Mouse (Mus musculus) hindbrain, embryonic 11.5 days (tissue): ENCODE measurements at regions not wholly inside any gene's neighbourhood (a gene's known extent, or its start where the extent isn't known, plus 50 kb on each side); places are given as distances from the start of the nearest gene placed in this dataset.

Experiments
- ATAC-seq: fragments of 200-750 bp; cut with Nextera tagmentation; 2 replicates; pipeline ENCODE4 v1.8.0; 2017; ENCODE audit warnings: mild to moderate bottlenecking, moderate TSS enrichment, moderate library complexity; ENCODE audit not compliant: low FRiP score
- DNase-seq: peaks from one replicate; pipeline ENCODE4 v3.0.0-alpha.2; 2015; ENCODE audit warnings: low spot score
- H3K27ac ChIP-seq: fragments of 300-500 bp; sonication (generic); 2 replicates; pipeline ENCODE4 v1.5.1; 2014; ENCODE audit warnings: mild to moderate bottlenecking, low read depth, low read length
- H3K27me3 ChIP-seq: fragments of 300-500 bp; sonication (generic); 2 replicates; pipeline ENCODE4 v1.6.1; 2014; ENCODE audit warnings: mild to moderate bottlenecking, low read length, moderate library complexity, mixed read lengths; ENCODE audit not compliant: control insufficient read depth, insufficient read depth
- H3K36me3 ChIP-seq: fragments of 300-500 bp; sonication (generic); 2 replicates; pipeline ENCODE4 v1.6.1; 2014; ENCODE audit warnings: mild to moderate bottlenecking, low read length, moderate library complexity, mixed read lengths; ENCODE audit not compliant: control insufficient read depth, insufficient read depth
- H3K4me1 ChIP-seq: fragments of 300-500 bp; sonication (generic); replicated peaks from 2 replicates; pipeline ENCODE4 v1.6.1; 2014; ENCODE audit warnings: low read length, mixed read lengths; ENCODE audit not compliant: control insufficient read depth, insufficient read depth
- H3K4me2 ChIP-seq: fragments of 300-500 bp; sonication (generic); replicated peaks from 2 replicates; pipeline ENCODE4 v1.6.1; 2014; ENCODE audit warnings: mild to moderate bottlenecking, low read depth, low read length
- H3K4me3 ChIP-seq: fragments of 300-500 bp; sonication (generic); 2 replicates; pipeline ENCODE4 v1.5.1; 2014; ENCODE audit warnings: low read depth, low read length
- H3K9ac ChIP-seq: fragments of 300-500 bp; sonication (generic); 2 replicates; pipeline ENCODE4 v1.6.1; 2014; ENCODE audit warnings: low read depth, low read length
- H3K9me3 ChIP-seq: fragments of 300-500 bp; sonication (generic); 2 replicates; pipeline ENCODE4 v1.6.1; 2016; ENCODE audit warnings: low read length; ENCODE audit not compliant: control insufficient read depth
- WGBS: fragments of 180-500 bp; shearing (Covaris S2); extraction: QIAGEN DNeasy Blood & Tissue Kit; methylation state at CpG from one replicate; pipeline ENCODE4 v1.1.7; 2014; 5-methylcytosine and 5-hydroxymethylcytosine counted together

DNA sequence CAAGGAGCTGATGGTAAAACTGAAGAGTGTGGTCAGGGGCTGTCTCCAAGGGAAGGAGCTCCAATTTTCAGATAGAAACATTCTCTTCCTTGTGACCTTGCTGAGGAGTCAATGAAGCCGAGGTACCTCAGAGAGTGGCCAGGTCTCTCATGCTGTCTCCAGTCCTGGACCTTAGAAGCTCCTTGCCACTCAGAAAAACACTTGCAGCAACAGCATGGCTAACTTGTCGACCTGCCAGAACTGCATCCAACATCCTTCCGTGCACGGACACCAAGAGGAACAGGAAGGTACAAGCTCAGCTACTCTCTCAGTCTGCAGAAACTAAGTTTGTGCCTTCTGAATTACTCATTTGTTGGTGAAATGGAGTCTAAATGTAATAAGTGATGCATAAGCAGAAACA lies 214.9 kb upstream of the Ncam1 start:
- no peaks in the 10 kb centered on the region for H3K4me1 ChIP-seq
- no peak for ATAC-seq
- no peak for DNase-seq
- no peaks in the 10 kb centered on the region for H3K36me3 ChIP-seq
- H3K4me3 ChIP-seq: no peak overlapping the region
- no peak overlapping the region for H3K4me2 ChIP-seq
- no peak overlapping the region for H3K27ac ChIP-seq
- no peak overlapping the region for H3K9ac ChIP-seq
- no peaks in the 10 kb centered on the region for H3K27me3 ChIP-seq
- H3K9me3 ChIP-seq: no peaks in the 10 kb centered on the region
- 91% methylated on average over 4 of the region's 4 CpGs for WGBS

DNA sequence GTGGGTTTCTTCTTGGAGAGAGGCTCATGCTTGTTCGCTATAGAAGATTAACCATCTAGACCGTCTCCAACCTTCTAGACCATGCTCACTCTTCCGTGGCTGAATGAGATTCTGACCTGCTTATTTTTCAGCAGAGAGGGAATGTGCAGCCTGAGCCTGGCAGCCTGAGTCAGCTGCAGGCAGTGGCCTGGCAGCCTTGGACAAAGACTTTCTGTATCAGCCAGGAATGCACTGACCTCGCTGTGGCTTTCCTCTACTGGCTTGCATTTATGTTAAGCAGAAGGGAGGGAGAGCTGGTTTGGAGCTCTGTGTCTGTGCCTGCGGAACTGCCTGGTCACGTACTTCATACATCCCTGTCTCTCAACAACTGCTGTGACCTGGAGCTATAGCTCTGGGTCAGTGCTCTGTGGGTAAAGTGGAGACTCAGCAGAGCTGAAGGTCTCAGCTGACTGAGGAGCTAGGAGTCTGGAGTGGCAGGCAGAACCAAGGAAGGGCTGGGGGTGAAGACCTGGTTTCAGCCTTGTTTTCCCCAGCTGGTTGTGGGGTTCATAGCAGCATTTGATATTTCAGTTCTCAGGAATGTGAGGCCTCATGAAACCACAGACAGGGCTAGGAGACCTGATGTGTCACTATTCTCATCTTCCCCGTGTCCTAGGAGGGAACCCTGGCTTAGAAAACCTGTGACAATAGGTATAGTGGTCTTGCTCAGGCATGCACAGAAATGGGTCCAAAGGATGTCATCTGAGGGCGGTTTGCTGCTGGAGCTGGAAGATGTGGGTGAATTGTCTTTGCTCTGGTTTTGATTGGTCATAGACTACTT lies 207.2 kb upstream of the Ncam1 start:
- peak; percentile 61; the same call in 1 of the 2 replicates for ATAC-seq
- Histone ChIP-seq H3K4me1 (no peaks in the 10 kb centered on the region), H3K4me2 (no peak overlapping the region), H3K9me3 (no peaks in the 10 kb centered on the region), H3K27me3 (no peaks in the 10 kb centered on the region), H3K27ac (peak overlapping the region; percentile 36), H3K9ac (no peak overlapping the region), H3K36me3 (no peaks in the 10 kb centered on the region), H3K4me3 (no peak overlapping the region)
- WGBS: 43% methylated on average over 8 of the region's 8 CpGs
- DNase-seq: peak; percentile 50

DNA sequence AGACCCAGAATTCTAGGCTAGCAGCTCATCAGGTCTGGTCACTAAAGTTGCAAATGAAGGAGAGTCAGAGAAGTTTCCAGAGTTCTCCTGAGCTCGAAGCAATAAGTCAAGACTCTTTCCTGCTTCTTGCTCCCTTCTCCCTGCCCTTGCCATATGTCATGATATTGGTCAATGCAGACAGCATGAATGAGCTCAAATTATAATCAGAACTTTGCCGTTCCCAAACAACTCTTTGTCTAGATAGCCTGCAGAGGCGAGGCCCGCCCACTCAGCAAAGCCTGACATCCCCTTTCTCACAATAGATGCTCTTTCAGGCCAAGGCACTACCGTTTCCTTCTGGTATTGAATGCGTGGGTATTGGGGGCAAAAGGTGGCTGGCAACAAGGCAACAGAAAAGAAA lies 204.0 kb upstream of the Ncam1 start:
- no peak for ATAC-seq
- Histone ChIP-seq H3K4me2 (no peak overlapping the region), H3K36me3 (no peaks in the 10 kb centered on the region), H3K27me3 (no peaks in the 10 kb centered on the region), H3K9ac (no peak overlapping the region), H3K4me1 (no peaks in the 10 kb centered on the region), H3K27ac (no peak overlapping the region), H3K9me3 (no peaks in the 10 kb centered on the region), H3K4me3 (no peak overlapping the region)
- DNase-seq: no peak
- 60% methylated on average over 6 of the region's 6 CpGs for WGBS

DNA sequence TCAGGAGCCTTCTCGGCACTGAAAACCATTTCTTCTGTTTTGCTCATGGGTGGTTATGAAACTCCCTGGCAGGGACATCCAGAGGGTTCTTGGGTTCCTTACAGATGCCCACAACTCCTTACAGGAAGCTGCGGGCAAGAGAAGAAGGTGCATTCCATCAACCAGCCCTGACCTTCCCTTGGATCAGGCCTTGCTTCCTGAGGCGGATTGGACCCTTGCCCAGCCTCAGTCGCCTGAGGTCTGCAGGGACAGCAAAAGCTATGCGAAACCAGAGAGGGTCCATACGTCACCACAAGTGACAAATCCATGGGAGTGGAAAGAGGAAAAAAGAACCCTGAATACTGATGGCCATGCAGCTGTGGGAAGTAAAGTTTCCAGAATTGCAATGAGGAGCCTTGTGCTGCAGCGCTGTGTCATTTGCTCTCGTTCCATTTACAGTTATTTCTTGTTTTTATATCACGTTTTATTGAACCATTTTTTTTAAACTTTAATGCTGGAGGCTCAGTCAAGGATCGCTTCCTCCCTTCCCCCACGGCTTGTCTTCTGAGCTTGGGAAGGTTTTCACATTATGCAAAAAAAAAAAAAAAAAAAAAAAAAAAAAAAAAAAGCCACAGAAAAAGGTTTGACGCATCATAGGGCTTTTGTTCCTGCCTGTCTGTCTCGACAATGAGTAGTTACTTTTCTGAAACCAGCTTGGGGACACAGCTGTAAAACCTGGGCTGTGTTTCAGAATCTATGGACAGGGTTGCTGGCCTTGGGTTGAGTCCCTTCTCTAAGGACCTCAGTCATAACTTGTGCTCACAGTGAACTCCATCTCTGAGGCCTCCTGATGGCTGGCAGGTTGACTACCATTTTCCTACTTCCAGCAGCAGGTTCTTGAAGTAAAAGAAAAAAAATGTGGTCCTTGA lies 202.0 kb upstream of the Ncam1 start:
- DNase-seq (no peak), ATAC-seq (no peak)
- WGBS: 71% methylated on average over 13 of the region's 13 CpGs
- Histone ChIP-seq H3K36me3 (no peaks in the 10 kb centered on the region), H3K9me3 (no peaks in the 10 kb centered on the region; the same call in 1 of the 2 replicates), H3K27me3 (no peaks in the 10 kb centered on the region), H3K4me3 (no peak overlapping the region), H3K4me1 (no peaks in the 10 kb centered on the region), H3K27ac (no peak overlapping the region), H3K9ac (no peak overlapping the region), H3K4me2 (no peak overlapping the region)

DNA sequence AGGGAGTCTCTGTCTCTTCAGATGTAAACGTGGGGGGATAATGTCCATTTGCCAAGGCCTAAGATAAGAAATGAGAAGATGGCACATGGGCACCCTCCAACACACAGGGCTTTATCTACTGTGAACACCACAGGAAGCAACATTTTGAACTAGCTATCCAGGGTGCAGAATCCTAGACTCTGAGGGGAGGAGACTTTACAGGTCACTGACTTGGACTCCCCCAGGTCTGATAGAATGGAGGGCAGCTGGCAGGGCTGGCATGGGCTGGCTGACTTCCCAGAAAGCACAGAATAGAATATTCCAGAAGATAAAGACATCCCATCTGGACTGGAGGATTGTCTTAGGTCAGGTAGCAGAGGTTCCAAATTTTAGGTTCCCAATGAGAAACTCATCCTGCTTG lies 201.2 kb upstream of the Ncam1 start:
- H3K9me3 ChIP-seq: peaks cover 2% of the 10 kb centered on the region
- no peak overlapping the region for H3K9ac ChIP-seq
- H3K4me1 ChIP-seq: no peaks in the 10 kb centered on the region
- WGBS: 83% methylated on average over 1 of the region's 1 CpGs
- ATAC-seq (no peak), DNase-seq (no peak)
- no peak overlapping the region for H3K4me3 ChIP-seq
- no peaks in the 10 kb centered on the region for H3K36me3 ChIP-seq
- no peak overlapping the region for H3K4me2 ChIP-seq
- H3K27ac ChIP-seq: no peak overlapping the region
- no peaks in the 10 kb centered on the region for H3K27me3 ChIP-seq

DNA sequence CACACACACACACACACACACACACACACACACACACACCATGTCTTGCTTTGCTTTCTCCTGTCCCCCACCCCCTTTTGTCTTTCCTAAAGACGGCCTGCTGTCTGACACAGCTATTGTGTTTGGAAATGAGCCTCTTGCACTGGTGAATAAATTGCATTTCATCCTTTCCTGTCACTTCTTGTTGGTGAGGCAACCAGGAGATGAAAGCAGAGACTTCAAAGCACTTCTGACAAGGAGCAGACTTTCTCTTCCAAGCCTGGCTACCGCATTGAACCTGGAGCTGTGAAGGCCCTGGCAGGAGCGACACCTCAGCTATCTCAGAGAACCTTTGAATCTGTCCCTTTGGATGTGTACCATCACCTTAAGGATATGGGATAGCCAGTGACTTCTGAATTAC lies 199.4 kb upstream of the Ncam1 start:
- H3K4me3 ChIP-seq: no peak overlapping the region
- no peak overlapping the region for H3K27ac ChIP-seq
- no peak overlapping the region for H3K9ac ChIP-seq
- H3K36me3 ChIP-seq: no peaks in the 10 kb centered on the region
- ATAC-seq (no peak), DNase-seq (no peak)
- no peaks in the 10 kb centered on the region for H3K27me3 ChIP-seq
- WGBS: 46% methylated on average over 3 of the region's 3 CpGs
- peaks cover 5% of the 10 kb centered on the region for H3K9me3 ChIP-seq
- H3K4me2 ChIP-seq: no peak overlapping the region
- H3K4me1 ChIP-seq: no peaks in the 10 kb centered on the region

DNA sequence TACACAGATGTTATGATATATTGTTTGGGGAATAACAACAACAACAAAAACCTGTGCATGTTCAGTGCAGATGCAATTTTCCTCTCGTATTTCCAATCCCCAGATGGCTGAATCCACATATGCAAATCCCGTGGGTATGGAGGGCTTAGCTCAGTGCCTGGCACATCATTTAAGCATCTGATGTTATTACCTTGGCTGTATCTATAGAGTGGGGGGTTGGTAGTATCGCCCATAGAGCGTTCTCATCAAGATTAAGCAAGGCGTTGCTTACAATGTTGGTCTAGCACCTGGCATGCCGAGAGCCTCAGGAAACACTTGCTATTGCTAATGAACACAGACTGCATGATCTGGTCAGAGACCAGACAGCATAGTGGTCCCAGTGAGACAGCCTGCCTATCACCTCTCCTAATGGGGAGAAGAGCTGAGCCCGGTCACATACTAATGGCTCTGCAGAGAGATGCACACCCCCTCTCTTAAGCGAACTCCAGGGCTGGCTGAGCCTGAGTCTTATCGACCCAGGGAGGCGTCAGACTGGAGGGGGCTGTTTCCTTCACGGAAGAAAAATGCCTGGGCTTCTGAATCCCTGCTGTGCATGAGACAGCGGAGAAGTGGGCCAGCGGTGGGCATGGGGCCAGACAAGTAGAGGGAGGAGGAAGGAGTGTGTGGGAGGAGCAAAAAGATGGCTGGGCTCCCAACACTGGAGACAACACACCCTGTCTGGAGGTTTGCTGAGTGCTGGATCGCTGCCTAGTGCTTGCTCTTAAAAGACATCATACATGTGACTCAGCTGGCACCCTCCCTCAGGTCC lies 190.9 kb upstream of the Ncam1 start:
- H3K4me2 ChIP-seq: no peak overlapping the region
- no peak for ATAC-seq
- DNase-seq: no peak
- no peak overlapping the region for H3K4me3 ChIP-seq
- no peak overlapping the region for H3K27ac ChIP-seq
- no peak overlapping the region for H3K9ac ChIP-seq
- no peaks in the 10 kb centered on the region for H3K27me3 ChIP-seq
- H3K9me3 ChIP-seq: no peaks in the 10 kb centered on the region; the same call in 1 of the 2 replicates
- H3K4me1 ChIP-seq: no peaks in the 10 kb centered on the region
- H3K36me3 ChIP-seq: no peaks in the 10 kb centered on the region
- WGBS: 58% methylated on average over 14 of the region's 14 CpGs

DNA sequence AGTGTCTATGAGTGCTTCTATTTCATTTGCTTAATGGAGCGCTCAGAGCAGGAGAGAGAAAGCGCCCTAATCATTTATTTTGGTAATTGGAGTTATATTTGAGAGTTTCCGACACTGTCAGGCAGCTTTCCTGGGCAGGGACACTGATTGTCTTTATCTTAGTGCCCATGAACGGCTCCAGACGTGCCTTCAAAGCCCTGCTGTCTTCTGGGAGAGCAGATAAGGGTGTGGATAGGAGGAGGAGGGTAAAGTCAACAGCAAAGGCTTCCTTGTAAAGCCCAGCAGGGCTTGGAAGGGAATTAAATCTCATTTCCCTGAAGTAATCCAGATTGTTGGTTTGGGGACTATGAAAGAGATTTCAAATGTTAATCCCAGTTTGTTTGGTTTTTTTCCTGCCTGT lies 189.3 kb upstream of the Ncam1 start:
- Histone ChIP-seq H3K4me2 (no peak overlapping the region), H3K27ac (no peak overlapping the region), H3K9me3 (no peaks in the 10 kb centered on the region), H3K36me3 (no peaks in the 10 kb centered on the region), H3K4me1 (no peaks in the 10 kb centered on the region), H3K4me3 (no peak overlapping the region), H3K9ac (no peak overlapping the region), H3K27me3 (no peaks in the 10 kb centered on the region)
- ATAC-seq (no peak), DNase-seq (no peak)
- 63% methylated on average over 5 of the region's 5 CpGs for WGBS
